Mouse (Mus musculus): ENCODE measurements around the gene Morc2a. TPM values are rescaled to one million over a fixed set of nuclear protein-coding genes. Genes with fewer than 3 reads are reported as not detected.
A peak's percentile ranks its signal among the peaks of the same experiment; 100 is the strongest.
"Not testable (repeated sequence)": the region's sequence is repeated elsewhere in the genome, so short reads cannot be mapped to it uniquely, and the experiment has no call there.

Gene Morc2a
- polyA plus RNA-seq (2014; fragmentation: Nextera tagmentation; extraction: Ambion mirVana) = 19.6 and 22.2 TPM in 2 replicates

DNA sequence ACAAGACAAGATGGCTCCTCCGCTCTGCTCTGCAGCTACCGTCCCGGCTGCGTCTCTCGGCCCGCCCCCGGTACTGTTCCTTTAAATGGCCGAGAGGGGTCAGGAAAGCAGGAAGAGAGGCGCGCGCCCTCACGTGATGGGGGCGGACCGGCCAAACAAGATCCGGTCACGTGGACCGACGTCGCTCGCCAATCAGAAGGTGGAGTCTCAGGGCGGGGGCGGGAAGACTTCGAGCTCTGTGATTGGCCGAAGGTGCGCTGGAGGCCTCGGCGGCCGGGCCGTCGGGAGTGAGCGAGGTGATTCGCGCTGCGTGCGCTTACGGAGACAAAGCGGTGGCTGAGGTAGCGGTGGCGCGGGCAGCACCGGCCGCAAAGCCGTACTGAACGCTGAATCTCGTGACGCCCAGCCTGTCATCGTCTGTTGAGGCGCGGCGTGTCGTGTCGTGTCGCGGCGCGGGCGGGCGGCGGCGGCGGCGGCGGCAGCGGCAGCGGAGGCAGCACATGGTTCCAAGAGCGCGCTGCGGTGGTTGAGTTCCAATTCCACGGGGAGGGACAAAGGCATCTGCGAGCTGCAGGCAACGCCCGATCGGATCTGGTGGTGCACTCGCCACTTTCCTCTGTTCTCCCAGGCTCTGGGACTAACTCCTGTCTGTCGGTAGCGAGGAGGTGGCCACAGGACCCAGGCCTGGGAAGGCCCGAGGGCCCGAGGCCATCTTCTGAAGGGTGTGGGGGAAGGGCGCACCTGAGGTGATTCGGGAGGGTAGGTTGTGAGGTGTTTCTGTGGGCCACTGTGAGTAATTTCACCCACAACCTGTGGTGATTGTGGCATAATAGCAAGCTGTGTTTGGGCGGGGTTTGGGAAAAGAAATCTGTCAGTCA is at the start of gene Morc2a:
Gene Morc2a (plus strand): TSS at position 228 of the 878 bp plus-strand sequence.
- peak within 1 kb of the TSS; percentile 96 for H3K4me3 ChIP-seq (ENCODE audit: low read depth, low read length)
- peak; percentile 97 for ATAC-seq (replicated peaks; ENCODE audit: insufficient number of reproducible peaks, low FRiP score, low TSS enrichment)
- WGBS (ENCODE audit: insufficient replicate concordance) = 1% methylated on average over 79 of the region's 81 CpGs
- H3K9me3 ChIP-seq (replicated peaks; ENCODE audit: control insufficient read depth, low read length) = no peaks in the 10 kb centered on the region
- peak within 1 kb of the TSS; percentile 93 for H3K27ac ChIP-seq (ENCODE audit: low read depth, low read length)
- no peaks in the 10 kb centered on the region for H3K27me3 ChIP-seq (ENCODE audit: control insufficient read depth, insufficient read depth, low read length)
- H3K4me1 ChIP-seq (ENCODE audit: control insufficient read depth, insufficient read depth, low read length) = peaks cover 7% of the 10 kb centered on the region
- peak within 1 kb of the TSS; percentile 91 for H3K4me2 ChIP-seq
- H3K36me3 ChIP-seq (ENCODE audit: control insufficient read depth, insufficient read depth, low read length) = peaks cover 22% of the 10 kb centered on the region
- peak within 1 kb of the TSS; percentile 98 for H3K9ac ChIP-seq (ENCODE audit: low read depth, low read length)

DNA sequence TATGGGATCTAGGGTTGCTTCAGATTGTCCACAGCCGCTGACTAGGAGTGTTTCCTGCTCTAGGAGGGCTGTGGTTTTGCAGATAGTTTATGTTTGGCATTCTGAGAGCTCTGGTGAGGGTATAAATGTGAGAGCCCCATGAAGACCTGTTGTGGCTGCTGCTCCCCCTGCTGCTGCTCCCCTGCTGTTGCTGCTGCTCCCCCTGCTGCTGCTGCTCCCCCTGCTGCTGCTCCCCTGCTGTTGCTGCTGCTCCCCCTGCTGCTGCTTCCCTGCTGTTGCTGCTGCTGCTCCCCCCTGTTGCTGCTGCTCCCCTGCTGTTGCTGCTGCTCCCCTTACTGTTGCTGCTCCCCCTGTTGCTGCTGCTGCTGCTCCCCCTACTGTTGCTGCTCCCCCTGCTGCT is 47.0 kb upstream of the Morc2a start:
- H3K4me1 ChIP-seq (ENCODE audit: control insufficient read depth, insufficient read depth, low read length); H3K4me3 ChIP-seq (ENCODE audit: low read depth, low read length); H3K27ac ChIP-seq (ENCODE audit: low read depth, low read length); ATAC-seq (replicated peaks; ENCODE audit: insufficient number of reproducible peaks, low FRiP score, low TSS enrichment); H3K9ac ChIP-seq (ENCODE audit: low read depth, low read length); H3K36me3 ChIP-seq (ENCODE audit: control insufficient read depth, insufficient read depth, low read length); H3K9me3 ChIP-seq (replicated peaks; ENCODE audit: control insufficient read depth, low read length); H3K27me3 ChIP-seq (ENCODE audit: control insufficient read depth, insufficient read depth, low read length); H3K4me2 ChIP-seq: not testable (repeated sequence)
- WGBS (ENCODE audit: insufficient replicate concordance) = 73% methylated on average over 1 of the region's 1 CpGs

DNA sequence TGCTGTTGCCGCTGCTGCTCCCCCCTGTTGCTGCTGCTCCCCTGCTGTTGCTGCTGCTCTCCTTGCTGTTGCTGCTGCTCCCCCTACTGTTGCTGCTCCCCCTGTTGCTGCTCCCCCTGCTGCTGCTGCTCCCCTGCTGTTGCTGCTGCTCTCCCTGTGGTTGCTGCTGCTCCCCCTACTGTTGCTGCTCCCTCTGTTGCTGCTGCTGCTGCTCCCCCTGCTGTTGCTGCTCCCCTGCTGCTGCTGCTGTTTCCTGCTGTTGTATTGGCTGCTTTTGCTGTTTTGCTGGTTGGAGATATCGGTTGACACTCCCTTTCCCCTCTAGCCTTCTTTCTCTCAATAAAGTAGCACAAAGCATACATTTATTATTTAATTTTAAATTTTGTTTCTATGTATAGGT is 46.3 kb upstream of the Morc2a start:
- not testable (repeated sequence) for H3K9ac ChIP-seq (ENCODE audit: low read depth, low read length); H3K27ac ChIP-seq (ENCODE audit: low read depth, low read length); H3K4me3 ChIP-seq (ENCODE audit: low read depth, low read length); H3K36me3 ChIP-seq (ENCODE audit: control insufficient read depth, insufficient read depth, low read length); H3K4me1 ChIP-seq (ENCODE audit: control insufficient read depth, insufficient read depth, low read length); ATAC-seq (replicated peaks; ENCODE audit: insufficient number of reproducible peaks, low FRiP score, low TSS enrichment); H3K4me2 ChIP-seq; H3K27me3 ChIP-seq (ENCODE audit: control insufficient read depth, insufficient read depth, low read length); H3K9me3 ChIP-seq (replicated peaks; ENCODE audit: control insufficient read depth, low read length)
- 39% methylated on average over 2 of the region's 2 CpGs for WGBS (ENCODE audit: insufficient replicate concordance)

DNA sequence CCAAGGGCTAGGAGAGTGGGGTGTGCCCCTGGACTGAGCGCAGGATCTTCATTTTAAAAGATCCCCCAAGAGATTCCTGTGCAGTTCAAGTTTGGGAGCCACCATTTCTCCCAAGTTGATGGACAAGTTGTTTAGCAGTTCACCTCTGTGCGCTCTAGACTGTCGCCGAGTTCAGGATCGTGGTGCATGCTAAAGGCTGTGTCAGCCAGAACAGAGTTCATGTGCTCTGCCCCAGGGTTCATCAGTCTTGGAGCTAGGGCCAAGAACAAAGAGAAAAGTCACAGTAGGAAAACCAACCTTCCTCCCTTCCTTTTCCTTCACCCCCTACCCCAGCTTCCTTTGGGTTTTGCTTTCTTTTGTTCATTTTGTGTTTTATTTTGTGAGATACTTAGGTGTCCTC is 42.5 kb upstream of the Morc2a start:
- Histone ChIP-seq H3K4me2 (no peak overlapping the region), H3K4me3 (ENCODE audit: low read depth, low read length) (no peak overlapping the region), H3K27me3 (ENCODE audit: control insufficient read depth, insufficient read depth, low read length) (no peaks in the 10 kb centered on the region), H3K9ac (ENCODE audit: low read depth, low read length) (no peak overlapping the region), H3K27ac (ENCODE audit: low read depth, low read length) (no peak overlapping the region), H3K36me3 (ENCODE audit: control insufficient read depth, insufficient read depth, low read length) (no peaks in the 10 kb centered on the region), H3K9me3 (replicated peaks; ENCODE audit: control insufficient read depth, low read length) (no peaks in the 10 kb centered on the region), H3K4me1 (ENCODE audit: control insufficient read depth, insufficient read depth, low read length) (no peaks in the 10 kb centered on the region)
- WGBS (ENCODE audit: insufficient replicate concordance) = 79% methylated on average over 5 of the region's 5 CpGs
- ATAC-seq (replicated peaks; ENCODE audit: insufficient number of reproducible peaks, low FRiP score, low TSS enrichment) = no peak

DNA sequence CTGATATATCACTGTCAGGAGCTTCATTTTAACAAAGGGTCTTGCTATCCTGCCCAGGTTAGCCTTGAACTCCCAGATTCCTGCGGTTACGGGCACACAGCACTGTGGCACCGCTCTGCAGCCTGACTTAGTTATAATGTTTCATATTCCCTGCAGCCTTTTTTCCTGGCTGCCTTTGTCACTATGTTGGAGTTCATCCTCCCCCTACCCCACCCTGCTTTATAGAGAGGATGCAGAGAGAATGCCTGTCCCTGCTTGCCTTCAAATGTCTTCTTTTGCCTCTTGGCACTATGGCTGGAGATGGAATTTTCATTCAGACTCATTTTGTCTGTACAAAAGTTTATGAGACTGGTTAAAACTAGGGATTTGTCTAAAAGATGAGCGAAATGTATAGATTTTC is 33.4 kb upstream of the Morc2a start:
- no peaks in the 10 kb centered on the region for H3K4me1 ChIP-seq (ENCODE audit: control insufficient read depth, insufficient read depth, low read length)
- whole genome bisulfite sequencing (ENCODE audit: insufficient replicate concordance) = 87% methylated on average over 4 of the region's 4 CpGs
- H3K9ac ChIP-seq (ENCODE audit: low read depth, low read length) = no peak overlapping the region
- ATAC-seq (replicated peaks; ENCODE audit: insufficient number of reproducible peaks, low FRiP score, low TSS enrichment) = no peak
- H3K36me3 ChIP-seq (ENCODE audit: control insufficient read depth, insufficient read depth, low read length) = no peaks in the 10 kb centered on the region
- no peak overlapping the region for H3K4me2 ChIP-seq
- no peak overlapping the region for H3K4me3 ChIP-seq (ENCODE audit: low read depth, low read length)
- H3K27ac ChIP-seq (ENCODE audit: low read depth, low read length) = no peak overlapping the region
- H3K27me3 ChIP-seq (ENCODE audit: control insufficient read depth, insufficient read depth, low read length) = no peaks in the 10 kb centered on the region
- H3K9me3 ChIP-seq (replicated peaks; ENCODE audit: control insufficient read depth, low read length) = no peaks in the 10 kb centered on the region

DNA sequence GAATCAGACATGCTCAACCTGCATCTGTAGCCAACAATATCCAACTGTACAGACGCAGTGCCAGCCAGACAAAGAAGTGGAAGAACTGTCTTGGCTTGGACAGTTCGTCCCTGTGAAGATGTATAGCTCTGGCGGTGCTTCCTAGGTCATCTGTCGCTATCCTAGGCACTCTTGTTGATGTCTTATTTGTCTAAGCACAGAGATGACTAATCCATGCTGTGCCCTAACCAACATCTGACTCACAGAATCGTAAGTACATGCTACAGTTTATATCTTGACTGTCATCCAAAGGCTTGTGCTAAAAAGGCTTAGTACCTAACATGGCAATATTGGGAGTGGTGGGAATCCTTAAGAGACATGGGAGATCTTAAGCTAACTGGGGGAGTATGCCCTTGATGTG is 26.2 kb upstream of the Morc2a start:
- no peaks in the 10 kb centered on the region for H3K27me3 ChIP-seq (ENCODE audit: control insufficient read depth, insufficient read depth, low read length)
- no peak overlapping the region for H3K4me2 ChIP-seq
- ATAC-seq (replicated peaks; ENCODE audit: insufficient number of reproducible peaks, low FRiP score, low TSS enrichment) = no peak
- no peaks in the 10 kb centered on the region for H3K36me3 ChIP-seq (ENCODE audit: control insufficient read depth, insufficient read depth, low read length)
- 66% methylated on average over 5 of the region's 5 CpGs for WGBS (ENCODE audit: insufficient replicate concordance)
- H3K27ac ChIP-seq (ENCODE audit: low read depth, low read length) = no peak overlapping the region
- H3K4me3 ChIP-seq (ENCODE audit: low read depth, low read length) = no peak overlapping the region
- H3K9ac ChIP-seq (ENCODE audit: low read depth, low read length) = no peak overlapping the region
- H3K4me1 ChIP-seq (ENCODE audit: control insufficient read depth, insufficient read depth, low read length) = no peaks in the 10 kb centered on the region
- H3K9me3 ChIP-seq (replicated peaks; ENCODE audit: control insufficient read depth, low read length) = 0 out of 2 replicates have a peak, but pooled peaks cover 6% of the 10 kb centered on the region

DNA sequence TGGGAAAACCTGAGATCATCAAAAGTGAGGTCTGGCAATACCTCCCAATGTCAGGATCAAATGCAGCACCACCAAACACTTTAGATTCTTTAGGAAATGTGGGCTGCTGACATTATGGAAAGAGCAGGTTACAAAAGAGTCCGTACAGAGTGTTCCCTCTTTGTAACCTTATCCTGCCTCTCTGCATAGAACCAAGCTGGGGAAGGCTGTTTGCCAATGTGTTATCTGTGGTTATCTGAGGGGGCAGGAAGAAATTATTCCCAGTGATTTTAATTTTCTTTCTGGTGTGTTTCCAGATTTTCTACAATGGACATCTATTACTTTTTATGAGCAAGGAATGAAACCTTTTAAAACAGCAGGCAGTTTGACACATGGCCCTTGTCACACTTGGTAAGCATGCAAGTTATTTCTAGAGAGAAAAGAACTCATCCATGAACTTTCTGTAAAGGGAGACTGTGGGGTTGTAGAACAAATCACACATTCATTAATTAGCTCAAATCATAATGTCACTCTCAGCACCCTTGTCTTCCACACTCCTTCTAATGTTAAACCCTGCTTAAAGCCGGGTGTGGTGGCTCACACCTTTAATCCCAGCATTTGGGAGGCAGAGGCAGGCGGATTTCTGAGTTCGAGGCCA is 24.5 kb upstream of the Morc2a start:
- no peak overlapping the region for H3K27ac ChIP-seq (ENCODE audit: low read depth, low read length)
- ATAC-seq (replicated peaks; ENCODE audit: insufficient number of reproducible peaks, low FRiP score, low TSS enrichment) = no peak
- H3K4me1 ChIP-seq (ENCODE audit: control insufficient read depth, insufficient read depth, low read length) = no peaks in the 10 kb centered on the region
- 0 out of 2 replicates have a peak, but pooled peaks cover 6% of the 10 kb centered on the region for H3K9me3 ChIP-seq (replicated peaks; ENCODE audit: control insufficient read depth, low read length)
- no peak overlapping the region for H3K9ac ChIP-seq (ENCODE audit: low read depth, low read length)
- H3K36me3 ChIP-seq (ENCODE audit: control insufficient read depth, insufficient read depth, low read length) = no peaks in the 10 kb centered on the region
- H3K4me3 ChIP-seq (ENCODE audit: low read depth, low read length) = no peak overlapping the region
- no peak overlapping the region for H3K4me2 ChIP-seq
- H3K27me3 ChIP-seq (ENCODE audit: control insufficient read depth, insufficient read depth, low read length) = 0 out of 2 replicates have a peak, but pooled peaks cover 2% of the 10 kb centered on the region
- 68% methylated on average over 4 of the region's 4 CpGs for WGBS (ENCODE audit: insufficient replicate concordance)

DNA sequence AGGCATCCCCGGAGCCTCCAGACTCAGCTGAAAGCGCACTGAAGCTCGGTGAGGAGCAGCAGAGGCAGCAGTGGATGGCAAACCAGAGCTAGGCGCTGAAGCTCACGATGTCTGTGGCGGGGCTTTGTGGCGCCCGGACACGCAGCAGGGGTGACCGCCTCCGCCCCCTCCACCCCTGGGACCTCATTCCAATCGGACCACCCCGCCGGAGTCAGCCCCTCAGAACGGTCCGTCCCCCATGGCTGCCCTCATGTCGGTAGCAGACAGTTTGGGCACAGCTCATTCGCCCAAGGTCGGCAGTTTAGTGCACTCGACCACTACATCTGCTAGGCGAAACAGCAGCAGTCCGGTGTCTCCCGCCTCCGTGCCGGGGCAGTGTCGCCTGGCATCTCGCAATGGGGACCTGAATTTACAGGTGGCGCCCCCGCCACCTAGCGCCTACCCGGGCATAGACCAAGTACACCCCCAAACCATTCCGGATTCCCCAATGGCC is 19.9 kb upstream of the Morc2a start:
- WGBS (ENCODE audit: insufficient replicate concordance) = 1% methylated on average over 31 of the region's 32 CpGs
- no peaks in the 10 kb centered on the region for H3K36me3 ChIP-seq (ENCODE audit: control insufficient read depth, insufficient read depth, low read length)
- H3K4me3 ChIP-seq (ENCODE audit: low read depth, low read length) = peak overlapping the region; percentile 51
- H3K4me1 ChIP-seq (ENCODE audit: control insufficient read depth, insufficient read depth, low read length) = no peaks in the 10 kb centered on the region
- peak overlapping the region; percentile 43; the same call in 1 of the 2 replicates for H3K9ac ChIP-seq (ENCODE audit: low read depth, low read length)
- ATAC-seq (replicated peaks; ENCODE audit: insufficient number of reproducible peaks, low FRiP score, low TSS enrichment) = no peak
- H3K27me3 ChIP-seq (ENCODE audit: control insufficient read depth, insufficient read depth, low read length) = 0 out of 2 replicates have a peak, but pooled peaks cover 2% of the 10 kb centered on the region
- peak overlapping the region; percentile 93 for H3K4me2 ChIP-seq
- 0 out of 2 replicates have a peak, but pooled peaks cover 6% of the 10 kb centered on the region for H3K9me3 ChIP-seq (replicated peaks; ENCODE audit: control insufficient read depth, low read length)
- no peak overlapping the region for H3K27ac ChIP-seq (ENCODE audit: low read depth, low read length)
